Mouse (Mus musculus): Measurements from ENCODE around the gene Cblb. TPM values are rescaled to one million over a fixed set of nuclear protein-coding genes. Genes with fewer than 3 reads are reported as not detected.

Gene Cblb
- polyA plus RNA-seq, 1 experiment from 2014 or later: 15.3 TPM

DNA sequence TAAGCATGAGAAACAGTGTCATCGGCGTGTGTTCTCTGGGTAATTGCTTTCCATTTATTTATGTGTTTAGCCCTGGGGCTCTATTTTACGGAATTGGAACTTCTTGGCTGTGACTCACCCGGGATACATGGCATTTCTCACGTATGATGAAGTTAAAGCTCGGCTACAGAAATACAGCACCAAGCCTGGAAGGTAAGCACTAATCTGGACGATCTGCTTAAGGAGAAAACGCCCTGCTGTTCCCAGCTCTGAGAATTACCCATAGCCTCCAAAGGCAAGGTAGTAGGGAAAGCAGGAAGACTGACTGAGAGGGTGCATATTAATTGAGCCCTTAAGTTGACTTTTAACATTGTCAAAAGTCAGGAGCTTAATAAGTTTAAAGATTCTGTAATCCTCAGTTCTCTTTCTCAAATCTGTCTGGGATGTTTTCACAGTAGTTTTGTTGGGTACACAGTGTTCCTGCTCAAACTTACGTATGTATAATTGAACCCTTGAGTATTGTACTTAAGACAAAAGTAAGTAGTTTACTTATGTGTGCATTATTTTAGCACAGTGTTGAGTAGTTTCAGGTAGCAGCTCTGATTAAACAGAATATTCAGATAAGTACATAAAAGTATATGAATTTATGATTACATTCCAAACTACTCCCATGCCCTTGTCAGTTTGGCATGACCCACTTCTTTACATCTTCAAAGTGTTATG is 104.8 kb downstream of the Cblb start:
- H3K9ac ChIP-seq (replicated peaks; ENCODE audit: low read length): no peak overlapping the region
- H3K4me1 ChIP-seq (ENCODE audit: insufficient read depth, low read length): peaks cover 3% of the 10 kb centered on the region; the same call in 1 of the 2 replicates
- 74% methylated on average over 9 of the region's 9 CpGs for WGBS
- no peak overlapping the region for H3K4me2 ChIP-seq (replicated peaks; ENCODE audit: low read depth, low read length)
- peaks cover 10% of the 10 kb centered on the region; the same call in 1 of the 2 replicates for H3K36me3 ChIP-seq (ENCODE audit: insufficient read depth, low read length)
- H3K9me3 ChIP-seq (ENCODE audit: low read length): no peaks in the 10 kb centered on the region
- no peak overlapping the region for H3K27ac ChIP-seq (ENCODE audit: low read length)
- H3K27me3 ChIP-seq (ENCODE audit: insufficient read depth, low read length): no peaks in the 10 kb centered on the region
- ATAC-seq (ENCODE audit: low FRiP score, low TSS enrichment): no peak
- H3K4me3 ChIP-seq (ENCODE audit: low read length): no peak overlapping the region

DNA sequence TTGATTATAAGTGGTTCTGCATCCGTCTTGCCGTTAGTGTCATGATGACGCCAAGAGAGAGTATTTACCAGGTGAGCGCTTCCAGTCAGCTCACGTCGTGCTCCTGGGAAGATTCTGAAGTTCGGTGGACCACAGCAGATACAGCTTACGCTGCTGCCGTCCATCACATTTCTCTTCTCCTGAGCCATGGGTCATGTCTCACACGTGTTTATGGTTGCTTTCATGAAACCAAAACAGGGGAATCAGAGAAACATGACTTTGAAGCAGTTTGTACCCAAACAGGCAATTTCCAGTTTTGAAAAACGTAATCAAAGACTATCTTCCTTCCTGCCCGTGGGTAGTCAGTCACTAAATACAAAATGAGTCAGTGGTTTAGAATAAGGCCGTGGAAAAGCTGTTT is 112.1 kb downstream of the Cblb start:
- H3K9ac ChIP-seq (replicated peaks; ENCODE audit: low read length): no peak overlapping the region
- H3K4me3 ChIP-seq (ENCODE audit: low read length): no peak overlapping the region
- peaks cover 26% of the 10 kb centered on the region for H3K36me3 ChIP-seq (ENCODE audit: insufficient read depth, low read length)
- 0 out of 2 replicates have a peak, but pooled peaks cover 7% of the 10 kb centered on the region for H3K4me1 ChIP-seq (ENCODE audit: insufficient read depth, low read length)
- no peak for ATAC-seq (ENCODE audit: low FRiP score, low TSS enrichment)
- no peaks in the 10 kb centered on the region for H3K9me3 ChIP-seq (ENCODE audit: low read length)
- 76% methylated on average over 13 of the region's 13 CpGs for WGBS
- no peak overlapping the region for H3K4me2 ChIP-seq (replicated peaks; ENCODE audit: low read depth, low read length)
- no peak overlapping the region for H3K27ac ChIP-seq (ENCODE audit: low read length)
- no peaks in the 10 kb centered on the region for H3K27me3 ChIP-seq (ENCODE audit: insufficient read depth, low read length)

DNA sequence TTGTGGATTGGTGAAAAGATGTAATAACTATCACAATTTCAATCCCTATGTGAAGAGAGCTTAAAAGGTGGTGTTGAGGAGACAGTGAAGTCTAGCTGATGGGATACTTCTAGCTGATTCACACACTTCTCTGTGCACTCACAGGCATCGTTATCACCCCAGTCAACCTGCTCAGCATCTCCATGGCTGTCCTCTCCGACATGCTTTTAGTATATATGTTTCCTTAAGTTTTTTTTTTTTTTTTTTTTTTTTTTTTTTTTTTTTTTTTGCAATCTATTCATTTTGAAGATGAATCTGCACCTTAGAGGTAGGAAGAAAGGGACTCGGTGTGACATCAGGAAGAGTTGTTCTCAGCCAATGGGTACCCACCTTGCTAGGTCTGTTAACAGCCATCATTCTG is 112.8 kb downstream of the Cblb start:
- no peaks in the 10 kb centered on the region for H3K9me3 ChIP-seq (ENCODE audit: low read length)
- no peak overlapping the region for H3K4me2 ChIP-seq (replicated peaks; ENCODE audit: low read depth, low read length)
- no peak overlapping the region for H3K9ac ChIP-seq (replicated peaks; ENCODE audit: low read length)
- 0 out of 2 replicates have a peak, but pooled peaks cover 7% of the 10 kb centered on the region for H3K4me1 ChIP-seq (ENCODE audit: insufficient read depth, low read length)
- ATAC-seq (ENCODE audit: low FRiP score, low TSS enrichment): no peak
- no peaks in the 10 kb centered on the region for H3K27me3 ChIP-seq (ENCODE audit: insufficient read depth, low read length)
- H3K4me3 ChIP-seq (ENCODE audit: low read length): no peak overlapping the region
- no peak overlapping the region for H3K27ac ChIP-seq (ENCODE audit: low read length)
- WGBS: 96% methylated on average over 3 of the region's 3 CpGs
- peaks cover 31% of the 10 kb centered on the region for H3K36me3 ChIP-seq (ENCODE audit: insufficient read depth, low read length)

DNA sequence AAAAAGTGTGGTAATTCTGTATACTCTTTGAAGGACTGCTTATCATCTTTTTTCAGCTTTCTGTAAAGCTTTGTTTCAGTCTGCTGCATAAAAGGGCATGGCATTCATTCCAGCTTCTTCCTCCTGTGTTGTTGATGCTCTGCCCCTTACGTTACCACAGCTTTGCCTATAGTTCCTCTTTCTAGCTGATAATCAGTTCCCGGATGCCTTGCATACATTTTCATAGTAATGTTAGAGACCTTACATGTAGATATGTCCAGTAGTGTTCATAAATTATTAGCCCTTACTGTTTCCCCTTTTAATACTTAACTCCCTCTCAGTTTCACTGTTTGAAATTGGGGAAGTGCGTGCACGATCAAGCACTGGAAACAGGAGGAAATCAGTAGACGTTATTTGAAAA is 113.8 kb downstream of the Cblb start:
- H3K4me1 ChIP-seq (ENCODE audit: insufficient read depth, low read length): 0 out of 2 replicates have a peak, but pooled peaks cover 7% of the 10 kb centered on the region
- H3K4me3 ChIP-seq (ENCODE audit: low read length): no peak overlapping the region
- no peak for ATAC-seq (ENCODE audit: low FRiP score, low TSS enrichment)
- H3K27me3 ChIP-seq (ENCODE audit: insufficient read depth, low read length): no peaks in the 10 kb centered on the region
- H3K4me2 ChIP-seq (replicated peaks; ENCODE audit: low read depth, low read length): no peak overlapping the region
- H3K36me3 ChIP-seq (ENCODE audit: insufficient read depth, low read length): peaks cover 31% of the 10 kb centered on the region
- no peak overlapping the region for H3K9ac ChIP-seq (replicated peaks; ENCODE audit: low read length)
- WGBS: 66% methylated on average over 5 of the region's 5 CpGs
- H3K9me3 ChIP-seq (ENCODE audit: low read length): no peaks in the 10 kb centered on the region
- no peak overlapping the region for H3K27ac ChIP-seq (ENCODE audit: low read length)

DNA sequence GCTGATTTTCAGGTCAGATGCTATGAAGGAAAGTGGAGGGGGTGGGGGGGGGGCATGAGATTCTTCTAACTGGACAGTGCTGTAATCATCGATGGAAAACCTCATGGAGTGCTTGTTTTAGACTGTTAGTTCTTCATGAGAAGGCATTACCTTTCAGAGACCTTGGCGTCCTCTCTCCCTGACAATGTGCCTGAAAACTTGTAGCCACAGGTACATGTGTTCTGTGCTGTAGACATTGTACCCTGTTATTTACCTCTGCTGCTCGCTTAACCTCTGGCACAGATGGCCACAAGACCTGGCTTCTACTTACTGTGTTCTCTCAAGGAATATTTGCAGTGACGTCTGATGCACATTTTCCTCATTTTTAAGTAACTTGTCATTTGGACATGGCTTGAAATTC is 114.5 kb downstream of the Cblb start:
- WGBS: 76% methylated on average over 4 of the region's 4 CpGs
- H3K9me3 ChIP-seq (ENCODE audit: low read length): no peaks in the 10 kb centered on the region

GRCm38 (mm10) chr16:52146976-52147696 is 116.1 kb downstream of the Cblb start:
- H3K4me2 ChIP-seq (replicated peaks; ENCODE audit: low read depth, low read length): no peak overlapping the region
- H3K27ac ChIP-seq (ENCODE audit: low read length): no peak overlapping the region
- no peak overlapping the region for H3K4me3 ChIP-seq (ENCODE audit: low read length)
- no peaks in the 10 kb centered on the region for H3K27me3 ChIP-seq (ENCODE audit: insufficient read depth, low read length)
- no peaks in the 10 kb centered on the region for H3K9me3 ChIP-seq (ENCODE audit: low read length)
- no peak overlapping the region for H3K9ac ChIP-seq (replicated peaks; ENCODE audit: low read length)
- 75% methylated on average over 11 of the region's 11 CpGs for WGBS
- H3K36me3 ChIP-seq (ENCODE audit: insufficient read depth, low read length): peaks cover 25% of the 10 kb centered on the region; the same call in 1 of the 2 replicates
- ATAC-seq (ENCODE audit: low FRiP score, low TSS enrichment): no peak
- 0 out of 2 replicates have a peak, but pooled peaks cover 7% of the 10 kb centered on the region for H3K4me1 ChIP-seq (ENCODE audit: insufficient read depth, low read length)

More for the DNA sequence above, 114.5 kb downstream of the Cblb start:
- Histone ChIP-seq H3K27ac (ENCODE audit: low read length) (no peak overlapping the region), H3K36me3 (ENCODE audit: insufficient read depth, low read length) (peaks cover 31% of the 10 kb centered on the region), H3K4me2 (replicated peaks; ENCODE audit: low read depth, low read length) (no peak overlapping the region), H3K27me3 (ENCODE audit: insufficient read depth, low read length) (no peaks in the 10 kb centered on the region), H3K4me1 (ENCODE audit: insufficient read depth, low read length) (0 out of 2 replicates have a peak, but pooled peaks cover 7% of the 10 kb centered on the region), H3K9ac (replicated peaks; ENCODE audit: low read length) (no peak overlapping the region), H3K4me3 (ENCODE audit: low read length) (no peak overlapping the region)
- no peak for ATAC-seq (ENCODE audit: low FRiP score, low TSS enrichment)

- Histone ChIP-seq H3K27me3 (ENCODE audit: insufficient read depth, low read length) (no peaks in the 10 kb centered on the region), H3K9me3 (ENCODE audit: low read length) (no peaks in the 10 kb centered on the region), H3K4me3 (ENCODE audit: low read length) (no peak overlapping the region), H3K36me3 (ENCODE audit: insufficient read depth, low read length) (peaks cover 29% of the 10 kb centered on the region; the same call in 1 of the 2 replicates), H3K4me2 (replicated peaks; ENCODE audit: low read depth, low read length) (no peak overlapping the region), H3K4me1 (ENCODE audit: insufficient read depth, low read length) (0 out of 2 replicates have a peak, but pooled peaks cover 7% of the 10 kb centered on the region), H3K9ac (replicated peaks; ENCODE audit: low read length) (no peak overlapping the region), H3K27ac (ENCODE audit: low read length) (no peak overlapping the region)
- WGBS: 52% methylated on average over 6 of the region's 6 CpGs
- peak; percentile 63; the same call in 1 of the 2 replicates for ATAC-seq (ENCODE audit: low FRiP score, low TSS enrichment)
These were observed 117.0 kb downstream of the Cblb start for GRCm38 (mm10) chr16:52148041-52148440.

DNA sequence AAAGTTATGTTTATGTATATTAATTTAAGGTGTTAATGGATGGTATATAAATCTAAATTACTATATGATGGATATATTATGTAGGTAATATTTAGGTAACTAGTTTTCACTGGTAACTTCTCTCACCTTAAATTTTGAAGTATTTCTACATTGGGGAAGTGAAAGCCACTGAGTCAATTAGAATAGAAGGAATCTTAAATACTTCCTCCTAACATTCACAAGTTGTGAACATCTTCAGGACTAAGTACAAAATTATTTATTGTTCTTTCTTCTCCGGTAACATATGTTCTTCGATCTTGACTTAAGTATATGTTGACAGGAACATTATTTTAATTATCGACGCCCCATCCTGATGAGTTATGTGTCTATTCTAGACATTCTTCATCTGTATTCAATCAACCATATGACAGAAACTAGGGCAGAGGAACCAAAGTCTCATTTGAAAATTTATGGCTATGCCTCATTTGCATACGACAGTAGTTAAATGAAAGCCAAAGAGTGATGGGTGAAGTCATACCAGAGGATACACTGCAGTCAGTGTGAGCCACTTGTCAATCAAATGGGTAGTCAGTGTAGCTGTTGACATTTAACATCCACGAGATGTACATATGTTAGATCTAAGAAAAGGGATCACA is 118.2 kb downstream of the Cblb start:
- WGBS: 84% methylated on average over 6 of the region's 6 CpGs
- Histone ChIP-seq H3K4me1 (ENCODE audit: insufficient read depth, low read length) (0 out of 2 replicates have a peak, but pooled peaks cover 5% of the 10 kb centered on the region), H3K27ac (ENCODE audit: low read length) (no peak overlapping the region), H3K36me3 (ENCODE audit: insufficient read depth, low read length) (peaks cover 25% of the 10 kb centered on the region; the same call in 1 of the 2 replicates), H3K27me3 (ENCODE audit: insufficient read depth, low read length) (no peaks in the 10 kb centered on the region), H3K4me2 (replicated peaks; ENCODE audit: low read depth, low read length) (no peak overlapping the region), H3K9ac (replicated peaks; ENCODE audit: low read length) (no peak overlapping the region), H3K9me3 (ENCODE audit: low read length) (no peaks in the 10 kb centered on the region), H3K4me3 (ENCODE audit: low read length) (no peak overlapping the region)
- ATAC-seq (ENCODE audit: low FRiP score, low TSS enrichment): no peak

DNA sequence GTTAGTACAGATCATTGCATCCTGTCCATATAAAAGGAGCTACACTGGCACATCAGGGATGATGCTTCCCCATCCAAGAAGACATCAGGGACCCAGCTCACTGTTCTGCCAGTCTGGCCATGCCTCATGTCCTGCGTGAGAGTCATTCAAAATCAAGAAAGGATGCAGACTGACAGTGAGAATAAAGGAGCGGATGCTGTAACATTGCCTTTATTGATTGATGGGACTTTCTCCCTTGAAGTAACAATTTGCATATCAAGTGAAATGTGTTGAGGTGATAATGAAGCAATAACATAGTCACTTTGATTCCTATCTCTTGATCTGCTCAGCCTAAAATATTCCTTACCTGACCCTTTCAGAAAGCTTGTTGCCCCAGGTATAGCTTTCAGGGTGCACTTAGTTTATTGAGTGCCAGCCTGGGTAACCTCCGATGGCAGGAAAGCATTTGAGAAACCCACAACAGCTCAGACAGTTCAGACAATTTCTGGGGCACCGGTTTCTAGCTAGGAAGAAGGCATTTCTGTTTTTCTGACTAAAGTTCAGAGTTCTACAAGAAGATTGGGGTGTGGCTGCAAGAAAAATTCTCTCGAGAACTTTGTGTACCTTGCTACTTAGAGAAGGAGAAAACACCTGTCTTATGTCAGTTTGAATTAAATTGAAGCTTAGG is 124.1 kb downstream of the Cblb start:
- no peak for ATAC-seq (ENCODE audit: low FRiP score, low TSS enrichment)
- no peaks in the 10 kb centered on the region for H3K27me3 ChIP-seq (ENCODE audit: insufficient read depth, low read length)

More for the DNA sequence above, 124.1 kb downstream of the Cblb start:
- peaks cover 31% of the 10 kb centered on the region; the same call in 1 of the 2 replicates for H3K36me3 ChIP-seq (ENCODE audit: insufficient read depth, low read length)
- no peak overlapping the region for H3K27ac ChIP-seq (ENCODE audit: low read length)
- no peak overlapping the region for H3K4me2 ChIP-seq (replicated peaks; ENCODE audit: low read depth, low read length)
- no peaks in the 10 kb centered on the region for H3K4me1 ChIP-seq (ENCODE audit: insufficient read depth, low read length)
- 74% methylated on average over 5 of the region's 5 CpGs for WGBS
- H3K9me3 ChIP-seq (ENCODE audit: low read length): no peaks in the 10 kb centered on the region
- H3K9ac ChIP-seq (replicated peaks; ENCODE audit: low read length): no peak overlapping the region
- H3K4me3 ChIP-seq (ENCODE audit: low read length): no peak overlapping the region

Data from kidney, embryonic 16.5 days (tissue).